Mouse (Mus musculus) spleen, adult 2 months (tissue): ENCODE data around the gene Trim47. TPM values are rescaled to one million over a fixed set of nuclear protein-coding genes. Genes with fewer than 3 reads are reported as not detected.

Source experiments
- DNase-seq, 2 experiments: peaks; one replicate each; pipeline versions ENCODE4 v3.0.0 to v3.0.0-alpha.2; 2012 to 2021; ENCODE audit warnings: low spot score in 2 of 2, low read depth in 1 of 2
- H3K27ac ChIP-seq: fragments of 200-500 bp; 2 replicates; pipeline ENCODE4 v1.5.1; 2012; ENCODE audit warnings: low read length, inconsistent platforms; ENCODE audit not compliant: insufficient read depth
- H3K27me3 ChIP-seq: fragments of 200-500 bp; 2 replicates; pipeline ENCODE4 v1.6.1; 2012; ENCODE audit warnings: mild to moderate bottlenecking, moderate library complexity, low read length, inconsistent platforms; ENCODE audit not compliant: control insufficient read depth, insufficient read depth
- H3K36me3 ChIP-seq: fragments of 200-500 bp; 2 replicates; pipeline ENCODE4 v1.6.1; 2012; ENCODE audit warnings: mild to moderate bottlenecking, low read length, inconsistent platforms; ENCODE audit not compliant: control insufficient read depth, insufficient read depth
- H3K4me1 ChIP-seq: fragments of 200-500 bp; 2 replicates; pipeline ENCODE4 v1.6.1; 2011; ENCODE audit warnings: inconsistent platforms; ENCODE audit not compliant: control insufficient read depth, insufficient read depth, insufficient read length
- H3K4me3 ChIP-seq: fragments of 200-500 bp; 2 replicates; pipeline ENCODE4 v1.5.1; 2011; ENCODE audit warnings: mild to moderate bottlenecking, inconsistent platforms; ENCODE audit not compliant: insufficient read depth, insufficient read length; ENCODE audit errors: extremely low read depth
- CTCF ChIP-seq: fragments of 200-500 bp; IDR thresholded peaks from 2 replicates; pipeline ENCODE4 v1.5.1; 2011; ENCODE audit warnings: mild to moderate bottlenecking, inconsistent platforms; ENCODE audit not compliant: insufficient read depth, insufficient read length, insufficient replicate concordance; ENCODE audit errors: extremely low read depth
- POLR2A ChIP-seq: fragments of 200-500 bp; IDR thresholded peaks from 2 replicates; pipeline ENCODE4 v1.6.1; 2011; ENCODE audit warnings: low read depth, low read length, inconsistent platforms
- WGBS: fragments of 180-500 bp; shearing (Covaris S2); methylation state at CpG from one replicate; pipeline ENCODE4 v1.1.7; 2018; 5-methylcytosine and 5-hydroxymethylcytosine counted together
- polyA plus RNA-seq: library from polyadenylated mRNA; depleted of rRNA; stranded (reverse); fragments of >200 nt; gene quantifications from 2 replicates; pipeline ENCODE4 v1.2.3, GENCODE M21; 2012

Gene Trim47
- polyA plus RNA-seq, 1 experiment = 19.4 TPM

DNA sequence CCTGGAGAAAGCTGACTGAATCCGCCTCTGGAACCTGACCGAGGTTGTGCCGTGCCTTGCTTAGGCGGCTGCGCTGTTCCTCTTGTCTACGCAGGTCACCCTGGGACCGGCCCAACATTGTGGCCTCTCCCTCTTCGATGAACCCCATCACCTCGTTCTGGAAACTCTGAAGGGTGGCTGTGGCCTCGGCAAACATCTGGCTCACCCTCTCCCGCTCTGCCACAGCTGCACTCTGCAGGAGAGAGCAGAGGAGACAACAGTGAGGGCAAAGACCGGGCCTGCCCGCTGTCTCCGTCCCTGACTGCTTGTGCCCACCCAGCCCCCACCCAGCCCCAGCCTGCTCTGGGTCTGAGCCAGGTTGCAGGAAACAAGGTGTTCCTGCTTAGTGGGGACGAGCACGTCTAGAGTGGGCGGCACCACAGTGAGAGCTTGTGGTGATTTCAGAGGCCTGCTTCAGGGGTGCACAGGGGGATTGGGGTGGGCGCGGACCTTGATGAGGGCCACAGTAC lies 19.2 kb downstream of the Trim47 start:
- TF ChIP-seq POLR2A (no peak), CTCF (no peak)
- no peak for DNase-seq
- no peak overlapping the region; the same call in 1 of the 2 replicates for H3K27ac ChIP-seq
- H3K36me3 ChIP-seq = no peaks in the 10 kb centered on the region
- WGBS = 81% methylated on average over 19 of the region's 19 CpGs
- peaks cover 9% of the 10 kb centered on the region for H3K27me3 ChIP-seq
- no peak overlapping the region for H3K4me3 ChIP-seq
- peaks cover 10% of the 10 kb centered on the region for H3K4me1 ChIP-seq

- WGBS = 65% methylated on average over 14 of the region's 14 CpGs
- H3K4me3 ChIP-seq = no peak overlapping the region
- TF ChIP-seq CTCF (no peak), POLR2A (no peak)
- H3K4me1 ChIP-seq = peaks cover 10% of the 10 kb centered on the region
- DNase-seq = no peak
- no peaks in the 10 kb centered on the region for H3K36me3 ChIP-seq
- peaks cover 9% of the 10 kb centered on the region for H3K27me3 ChIP-seq
- no peak overlapping the region for H3K27ac ChIP-seq
Measured at GRCm38 (mm10) chr11:116106963-116107776, 19.8 kb downstream of the Trim47 start.

- Histone ChIP-seq H3K4me1 (peaks cover 13% of the 10 kb centered on the region), H3K27ac (no peak overlapping the region), H3K36me3 (no peaks in the 10 kb centered on the region), H3K27me3 (peaks cover 9% of the 10 kb centered on the region), H3K4me3 (no peak overlapping the region)
- WGBS = 82% methylated on average over 32 of the region's 32 CpGs
- no peak for DNase-seq
- no peak for TF ChIP-seq POLR2A
- no peak for TF ChIP-seq CTCF
Measured at GRCm38 (mm10) chr11:116106154-116106962, 20.7 kb downstream of the Trim47 start.

GRCm38 (mm10) chr11:116105065-116105464 lies 21.9 kb downstream of the Trim47 start:
- no peak for TF ChIP-seq CTCF
- TF ChIP-seq POLR2A = no peak
- Histone ChIP-seq H3K27ac (no peak overlapping the region), H3K36me3 (no peaks in the 10 kb centered on the region), H3K4me1 (peaks cover 11% of the 10 kb centered on the region), H3K27me3 (peaks cover 7% of the 10 kb centered on the region), H3K4me3 (no peak overlapping the region)
- DNase-seq = no peak
- WGBS = 88% methylated on average over 2 of the region's 2 CpGs

DNA sequence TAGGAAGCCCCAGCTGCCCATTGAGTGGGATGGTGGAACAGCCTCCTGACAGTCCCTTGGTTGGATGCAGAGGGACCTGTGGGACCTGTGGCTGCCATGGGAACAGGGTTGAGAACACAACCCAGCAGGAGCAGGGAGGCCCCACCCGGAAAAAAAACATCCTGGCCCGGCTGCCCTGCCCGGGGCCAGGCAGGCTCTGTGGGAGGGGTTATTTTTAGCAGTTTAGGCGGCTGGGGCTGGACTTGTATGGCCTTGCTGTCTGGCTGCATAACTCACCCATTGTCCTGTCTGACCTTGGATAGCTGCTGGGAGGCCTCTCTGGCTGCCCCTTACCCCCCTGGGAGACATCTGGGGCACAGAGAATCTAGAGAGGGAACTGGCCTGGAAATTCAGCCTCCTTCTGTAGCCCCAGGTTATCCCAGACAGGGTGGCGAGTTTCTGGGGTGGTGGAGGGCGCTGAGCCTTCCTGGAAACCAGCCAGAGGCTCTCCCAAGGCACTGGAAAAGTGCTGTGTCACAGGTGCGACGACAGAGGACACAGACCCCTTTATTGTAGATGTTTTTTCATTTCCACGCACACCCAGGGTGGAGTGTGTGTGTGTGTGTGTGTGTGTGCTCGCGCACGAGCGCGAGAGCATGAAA lies 22.9 kb downstream of the Trim47 start:
- Histone ChIP-seq H3K4me3 (no peak overlapping the region), H3K27ac (no peak overlapping the region), H3K4me1 (peaks cover 4% of the 10 kb centered on the region; the same call in 1 of the 2 replicates), H3K36me3 (no peaks in the 10 kb centered on the region), H3K27me3 (no peaks in the 10 kb centered on the region)
- WGBS = 43% methylated on average over 14 of the region's 14 CpGs
- TF ChIP-seq CTCF (no peak), POLR2A (no peak)
- no peak for DNase-seq

DNA sequence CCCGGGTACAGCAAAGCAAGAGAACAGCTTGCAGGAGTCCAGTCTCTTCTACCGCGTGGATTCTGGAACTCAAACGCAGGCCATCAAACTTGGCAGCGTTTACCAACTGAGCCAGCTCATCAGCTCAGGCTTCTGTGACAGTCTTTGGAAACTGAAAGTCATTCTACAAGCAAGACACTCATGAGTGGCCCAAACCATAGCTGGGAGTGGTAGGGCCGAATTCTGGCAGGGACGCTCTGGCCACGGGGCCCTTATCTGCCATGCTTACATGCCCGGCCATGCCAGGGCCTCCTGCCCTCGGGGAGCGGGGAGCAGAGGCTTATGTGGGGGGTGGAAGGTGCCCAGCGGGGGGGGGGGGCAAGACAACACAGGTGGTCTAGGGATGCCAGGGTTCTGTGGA lies 23.4 kb downstream of the Trim47 start:
- Histone ChIP-seq H3K27ac (0 out of 2 replicates have a peak overlapping the region, but pooled peaks have one; percentile 6), H3K36me3 (no peaks in the 10 kb centered on the region), H3K4me1 (peaks cover 4% of the 10 kb centered on the region; the same call in 1 of the 2 replicates), H3K4me3 (no peak overlapping the region), H3K27me3 (no peaks in the 10 kb centered on the region)
- TF ChIP-seq POLR2A = no peak
- TF ChIP-seq CTCF = no peak
- DNase-seq = no peak
- WGBS = 67% methylated on average over 12 of the region's 12 CpGs
